Mouse (Mus musculus): Measurements from ENCODE around the gene Gsn.

DNA sequence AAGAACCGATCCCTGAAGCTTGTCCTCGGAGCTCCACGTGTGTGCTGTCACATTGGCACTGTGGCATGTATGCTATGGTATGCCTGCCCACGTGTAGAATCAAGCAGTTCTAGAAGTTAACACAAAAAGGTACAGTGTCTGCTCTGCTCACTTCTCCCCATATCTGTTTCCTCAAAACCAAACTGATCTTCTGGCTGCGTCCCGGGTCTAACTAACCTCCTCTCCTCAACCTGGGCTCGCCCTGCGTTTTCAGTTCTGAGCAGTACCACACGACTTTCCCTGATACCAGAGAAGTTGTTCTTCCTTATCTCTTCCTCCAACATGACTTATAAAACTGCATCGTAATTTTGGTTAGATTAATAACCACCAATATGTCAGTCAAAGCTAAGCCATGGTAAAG is 71.4 kb downstream of the Gsn start:
- TF ChIP-seq CTCF (IDR thresholded peaks at IDR 0.05; ENCODE audit: insufficient read depth, low read length) (no peak), POLR2A (IDR thresholded peaks at IDR 0.05; ENCODE audit: borderline replicate concordance, extremely low read depth, low read depth, low read length) (no peak)
